Mouse (Mus musculus) kidney, adult 11 months (tissue): Measurements from ENCODE around the gene Twist1.

Experiments
- DNase-seq: peaks from one replicate; pipeline ENCODE4 v3.0.0; 2022

The Twist1 gene

DNA sequence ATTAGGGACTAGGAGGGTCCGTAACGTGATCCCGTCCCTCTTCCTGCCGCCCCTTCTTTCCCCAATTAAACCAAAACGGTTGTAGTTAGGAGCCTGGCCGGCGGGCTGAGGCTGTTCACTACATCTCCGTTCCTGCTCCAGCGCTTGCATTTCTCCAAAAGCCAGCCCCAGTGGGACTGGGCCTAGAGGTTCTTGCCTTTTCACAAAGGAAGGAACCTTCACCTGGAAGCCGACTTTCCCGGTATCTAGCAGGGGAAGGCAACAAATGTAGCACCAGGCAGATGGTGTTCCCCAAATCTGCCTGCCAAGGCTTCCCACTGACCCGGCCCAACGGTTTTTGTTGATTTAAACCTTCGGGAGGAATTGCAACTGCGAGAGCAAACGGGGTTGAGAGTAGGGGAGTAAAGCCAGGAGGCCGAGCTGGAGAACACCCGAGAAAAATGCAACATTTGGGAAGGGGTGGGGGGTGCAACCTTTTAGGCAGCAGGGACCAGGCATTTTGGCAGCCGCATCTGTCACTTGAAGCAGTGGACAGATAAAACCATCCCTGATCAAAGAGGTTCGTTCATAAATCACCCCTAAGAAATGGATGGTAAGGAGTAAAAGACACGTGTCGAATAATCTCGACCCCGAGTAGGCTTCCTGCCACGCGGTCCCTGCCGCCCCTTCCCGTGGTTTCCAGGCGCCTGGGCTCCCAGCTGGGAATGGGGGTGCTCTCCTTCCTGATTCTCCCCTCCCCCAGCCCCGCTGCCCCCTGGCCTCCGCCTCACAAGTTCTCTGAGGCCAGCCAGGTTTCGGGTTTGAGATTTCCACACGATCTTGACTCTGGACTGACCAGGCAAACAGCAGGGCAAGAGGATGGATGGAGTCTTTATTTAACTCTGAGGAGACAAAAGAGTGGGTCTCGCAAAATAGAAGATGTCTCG lies 9.3 kb downstream of the Twist1 start:
- no peak for DNase-seq

GRCm38 (mm10) chr12:33967514-33967913 lies 10.0 kb downstream of the Twist1 start:
- no peak for DNase-seq

DNA sequence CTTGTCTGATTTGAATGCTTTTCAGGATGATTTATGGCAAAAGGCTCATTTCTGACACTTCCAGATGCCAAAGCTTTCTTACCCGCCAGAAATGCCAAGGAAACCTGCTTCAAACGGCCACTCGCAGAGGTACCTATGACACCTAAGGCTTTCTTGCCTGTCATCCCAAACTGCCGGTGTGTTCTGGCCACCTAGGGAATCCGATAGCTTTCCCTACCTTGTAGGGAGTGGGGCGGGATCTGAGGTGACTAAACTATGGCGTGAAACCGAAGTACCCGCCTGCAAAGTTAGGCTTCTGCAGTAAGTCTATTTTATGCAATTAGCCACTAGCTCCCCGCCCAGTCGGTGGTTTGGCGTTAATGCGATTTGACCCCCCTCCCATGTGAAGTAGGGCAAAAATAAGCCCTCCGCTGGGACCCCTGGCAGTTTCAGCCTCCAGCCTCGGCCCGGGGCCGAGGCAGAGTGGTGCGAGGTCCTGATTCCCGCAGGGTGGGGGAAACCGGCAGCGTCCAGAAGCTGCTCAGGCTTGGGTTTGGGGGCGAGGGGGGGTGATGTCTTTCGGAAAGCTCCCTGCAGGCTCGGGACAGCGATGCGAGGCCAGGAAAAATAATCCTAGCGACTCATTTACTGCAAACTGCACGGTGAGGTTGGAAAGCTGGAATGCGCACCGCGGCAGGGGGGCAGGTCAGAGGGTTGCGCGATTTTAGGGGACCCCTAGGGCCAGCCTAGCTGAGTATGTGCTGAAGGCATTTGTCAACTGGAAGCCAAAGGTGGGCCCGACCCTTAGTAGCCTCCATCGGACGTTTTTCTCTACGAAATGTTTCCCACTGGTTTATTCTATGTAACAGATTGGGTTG lies 10.8 kb downstream of the Twist1 start:
- no peak for DNase-seq

- DNase-seq: no peak
Observed at GRCm38 (mm10) chr12:33968898-33969178, 11.4 kb downstream of the Twist1 start.

- no peak for DNase-seq
Observed at GRCm38 (mm10) chr12:33980159-33980558, 22.7 kb downstream of the Twist1 start.

- no peak for DNase-seq
Observed at GRCm38 (mm10) chr12:33981433-33981832, 24.0 kb downstream of the Twist1 start.

GRCm38 (mm10) chr12:33993127-33993526 lies 35.7 kb downstream of the Twist1 start:
- DNase-seq: no peak
